Mouse (Mus musculus): Measurements from ENCODE around the gene Adgra3.

The Adgra3 gene

DNA sequence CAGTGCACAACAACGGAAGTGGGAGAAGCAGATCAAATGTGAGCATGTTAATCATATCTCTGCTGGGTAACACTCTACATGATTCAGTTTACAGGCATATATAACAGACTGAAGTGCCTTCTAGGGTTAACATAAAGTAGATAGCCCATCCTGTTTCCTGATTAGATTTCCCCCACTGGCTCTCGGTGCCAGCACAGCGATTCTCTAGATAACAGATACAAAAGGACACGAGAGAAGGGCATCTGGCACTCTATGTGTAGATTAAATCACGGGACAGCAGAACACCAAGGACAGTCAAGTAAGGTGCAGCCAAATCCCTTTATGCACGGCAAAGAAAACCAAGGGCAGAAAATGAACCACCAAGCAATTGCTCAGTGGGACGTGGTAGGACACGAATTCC is 93.0 kb downstream of the Adgra3 start:
- no peak for DNase-seq

DNA sequence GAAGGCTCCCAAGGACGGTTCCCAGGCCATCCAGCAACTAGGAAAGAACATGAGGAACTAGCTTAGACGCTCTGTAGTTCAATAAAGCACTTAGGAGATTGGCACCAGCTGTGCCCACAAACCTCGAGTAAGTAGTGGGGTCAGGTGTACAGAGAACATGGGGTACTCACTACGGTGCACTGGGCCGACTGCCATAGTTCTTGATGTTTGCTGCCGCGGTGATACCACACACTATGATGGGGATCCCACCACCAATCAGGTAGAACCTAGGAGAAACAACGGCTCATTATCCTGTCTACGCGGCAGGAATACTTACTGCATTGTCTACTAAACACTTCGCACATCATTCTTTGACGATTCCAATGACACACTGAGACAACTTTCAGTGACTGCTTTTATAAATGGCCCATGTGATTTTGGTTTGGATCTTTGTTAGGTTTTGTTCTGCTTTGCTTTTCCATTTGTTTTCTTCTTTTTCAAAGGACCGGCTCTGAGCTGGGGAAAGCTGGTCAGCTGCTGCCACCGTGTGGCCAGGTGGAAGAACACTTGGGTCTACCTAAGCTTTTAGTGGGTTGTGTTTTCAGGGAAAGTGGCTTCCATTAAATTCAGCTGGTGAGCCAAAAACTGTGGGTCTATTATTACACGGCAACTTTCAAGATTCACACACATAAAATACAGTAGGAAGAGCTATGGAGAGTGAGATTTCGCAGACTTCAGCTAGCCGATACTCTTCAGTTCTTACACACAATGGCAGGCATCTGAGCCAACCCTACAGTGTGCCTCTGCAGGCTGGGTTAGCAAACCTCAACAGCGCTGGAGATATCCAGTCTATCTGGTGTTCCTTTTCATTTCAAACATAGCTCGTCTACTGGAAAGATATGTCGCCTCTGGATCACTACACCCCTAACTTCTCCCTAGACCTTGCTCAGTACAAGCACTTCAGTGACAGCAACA is 97.1 kb downstream of the Adgra3 start:
- peak; percentile 7 for DNase-seq

DNA sequence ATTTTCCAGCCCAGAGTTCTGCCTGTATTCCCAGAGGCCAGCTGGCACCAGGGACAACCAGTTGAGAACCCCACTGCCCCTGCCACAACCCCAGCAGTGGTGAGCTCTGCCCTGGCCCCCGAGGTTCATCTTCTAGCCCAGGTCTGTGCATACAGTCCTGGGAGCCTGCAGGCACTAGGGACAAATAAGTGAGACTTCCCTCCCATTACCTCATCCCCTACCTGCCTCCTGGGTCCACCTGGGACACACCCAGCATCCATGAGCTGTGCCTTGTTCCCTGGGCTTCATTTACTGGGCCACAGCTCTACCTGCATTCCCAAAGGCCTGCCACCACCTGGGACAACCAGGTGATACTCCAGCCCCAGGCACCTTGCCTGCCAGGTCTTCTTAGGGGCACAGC is 122.5 kb downstream of the Adgra3 start:
- no peak for DNase-seq

DNA sequence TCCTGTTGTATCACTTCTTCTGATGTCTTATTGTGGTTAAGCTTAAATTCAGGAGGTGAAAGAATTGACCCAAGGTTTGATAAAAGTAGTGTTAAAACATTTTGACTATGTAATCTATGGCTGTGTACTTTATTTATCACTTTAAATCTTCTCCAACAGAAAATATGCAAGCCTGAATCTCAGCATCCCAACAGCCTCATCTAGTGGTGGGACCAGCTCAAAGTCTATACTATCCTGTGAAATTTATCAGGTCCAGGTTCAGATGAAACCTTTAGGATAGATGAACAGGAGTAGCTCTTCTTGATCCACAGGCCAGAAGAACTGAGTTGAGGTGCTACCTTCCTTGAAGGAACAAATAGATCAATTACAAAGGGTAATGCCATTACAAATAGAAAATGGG is 134.1 kb downstream of the Adgra3 start:
- DNase-seq: no peak

DNA sequence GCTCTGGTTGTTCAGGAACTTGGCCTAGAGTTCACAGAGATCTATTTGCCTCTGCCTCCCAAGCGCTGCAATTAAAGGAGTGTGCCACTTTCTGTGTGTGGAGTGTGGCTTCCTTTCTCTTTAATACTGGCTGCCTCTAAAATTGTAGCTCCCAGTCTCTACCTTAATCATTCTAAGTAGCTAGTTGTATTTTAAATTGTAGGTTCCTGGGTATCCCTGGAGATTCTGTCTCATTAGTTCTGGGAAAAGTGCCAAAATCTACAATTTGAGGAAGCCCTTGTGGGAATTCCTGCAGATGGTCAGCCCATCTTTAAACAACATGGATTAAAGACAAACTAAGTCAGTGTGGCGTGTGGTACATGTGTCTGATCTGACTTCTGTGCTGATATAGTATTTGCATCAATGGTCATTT is 143.1 kb downstream of the Adgra3 start:
- no peak for DNase-seq

Data from thymus, postnatal 25 days (tissue).